Mouse (Mus musculus) G1E (cell line): ENCODE data around the gene Arhgap27. TPM values are rescaled to one million over a fixed set of nuclear protein-coding genes. Genes with fewer than 3 reads are reported as not detected.
A peak's percentile ranks its signal among the peaks of the same experiment; 100 is the strongest.
"Not testable (repeated sequence)": the region's sequence is repeated elsewhere in the genome, so short reads cannot be mapped to it uniquely, and the experiment has no call there.

Experiments used
- ATAC-seq: 2 replicates; pipeline ENCODE4 v1.8.0; 2016; ENCODE audit warnings: mild to moderate bottlenecking; ENCODE audit not compliant: insufficient number of reproducible peaks, poor library complexity, low FRiP score, severe bottlenecking; ENCODE audit errors: extremely low read depth
- DNase-seq: peaks from one replicate; pipeline ENCODE4 v3.0.0; 2012; ENCODE audit warnings: low spot score
- H3K27me3 ChIP-seq: 2 replicates; pipeline ENCODE4 v1.6.1; 2012; ENCODE audit warnings: mild to moderate bottlenecking, low read length, inconsistent platforms; ENCODE audit not compliant: insufficient read depth
- H3K36me3 ChIP-seq: replicated peaks from 2 replicates; pipeline ENCODE3; 2012; ENCODE audit warnings: mild to moderate bottlenecking, inconsistent platforms
- H3K4me1 ChIP-seq: 2 replicates; pipeline ENCODE4 v1.6.1; 2012; ENCODE audit warnings: low read depth, low read length, inconsistent platforms, mixed read lengths; ENCODE audit not compliant: insufficient read depth
- H3K4me3 ChIP-seq: 2 replicates; pipeline ENCODE4 v1.5.1; 2012; ENCODE audit warnings: low read depth, mild to moderate bottlenecking, inconsistent platforms, low read length, moderate library complexity, mixed read lengths
- H3K9me3 ChIP-seq: replicated peaks from 2 replicates; pipeline ENCODE4 v1.6.1; 2012; ENCODE audit warnings: inconsistent platforms
- CTCF ChIP-seq: IDR thresholded peaks from 2 replicates; pipeline ENCODE4 v1.5.1; 2012; ENCODE audit warnings: low read depth, low read length, inconsistent platforms, mixed read lengths
- GATA1 ChIP-seq: IDR thresholded peaks from 2 replicates; pipeline ENCODE4 v1.6.1; 2012; ENCODE audit warnings: borderline replicate concordance, low read length, inconsistent platforms, mixed read lengths
- GATA2 ChIP-seq: IDR thresholded peaks from 2 replicates; pipeline ENCODE4 v1.6.1; 2012; ENCODE audit warnings: low read depth, low read length, inconsistent platforms, borderline replicate concordance
- POLR2AphosphoS5 ChIP-seq: IDR thresholded peaks from 2 replicates; pipeline ENCODE4 v1.6.1; 2012; ENCODE audit warnings: low read depth, low read length, inconsistent platforms; ENCODE audit not compliant: insufficient replicate concordance
- TAL1 ChIP-seq: conservative IDR thresholded peaks from 2 replicates; pipeline ENCODE4 v1.6.1; 2012; ENCODE audit warnings: low read depth, low read length, inconsistent platforms, mixed read lengths
- polyA plus RNA-seq: library from polyadenylated mRNA; stranded (reverse); fragments of >175 nt; gene quantifications from 2 replicates; pipeline ENCODE4 v1.2.3, GENCODE M21; 2012
- total RNA-seq, 2 experiments: library from RNA; stranded (forward) in 1 of 2; stranded (reverse) in 1 of 2; fragments of 200-1000 nt in 1 of 2; fragments of >200 nt in 1 of 2; fragmentation: Nextera tagmentation in 1 of 2; gene quantifications; 2 replicates each; pipeline ENCODE4 v1.2.3; 2014 to 2017

Gene Arhgap27
- total and polyA plus RNA-seq, 3 experiments, result 5.2 to 12.6 (median 11.5) TPM

DNA sequence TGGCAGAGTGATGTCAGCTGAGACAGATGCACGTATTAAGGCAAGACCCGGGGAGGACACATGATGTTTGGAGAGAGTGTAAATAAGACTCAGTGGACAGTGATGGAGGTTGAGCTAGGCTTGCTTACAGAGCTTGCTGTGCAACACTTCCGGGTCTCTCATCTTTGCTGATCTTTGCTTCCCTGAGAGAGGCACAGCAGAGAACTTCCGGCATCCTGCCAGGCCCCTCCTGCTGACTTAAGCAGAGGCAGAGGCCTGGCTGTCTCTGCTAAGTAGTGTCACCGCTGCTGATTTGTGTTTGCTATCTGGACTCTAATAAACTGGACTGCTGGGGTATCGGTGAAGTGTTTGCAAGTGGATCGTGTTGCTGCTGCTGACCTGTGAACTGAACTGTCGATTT is 55.6 kb downstream of the Arhgap27 start:
- no peak for TF ChIP-seq GATA2
- no peak for DNase-seq
- no peaks in the 10 kb centered on the region for H3K9me3 ChIP-seq
- H3K27me3 ChIP-seq, result peaks cover 47% of the 10 kb centered on the region
- H3K4me1 ChIP-seq, result peaks cover 47% of the 10 kb centered on the region
- H3K4me3 ChIP-seq, result no peak overlapping the region
- ATAC-seq, result no peak
- no peaks in the 10 kb centered on the region for H3K36me3 ChIP-seq

- no peak for ATAC-seq
- Histone ChIP-seq H3K27me3 (peaks cover 38% of the 10 kb centered on the region), H3K4me3 (no peak overlapping the region), H3K9me3 (peaks cover 8% of the 10 kb centered on the region), H3K36me3 (no peaks in the 10 kb centered on the region), H3K4me1 (peaks cover 38% of the 10 kb centered on the region)
- DNase-seq, result no peak
- TF ChIP-seq GATA2 (no peak), CTCF (no peak), GATA1 (no peak), POLR2AphosphoS5 (no peak), TAL1 (no peak)
Measured at GRCm38 (mm10) chr11:103304525-103304924, 59.0 kb downstream of the Arhgap27 start.

DNA sequence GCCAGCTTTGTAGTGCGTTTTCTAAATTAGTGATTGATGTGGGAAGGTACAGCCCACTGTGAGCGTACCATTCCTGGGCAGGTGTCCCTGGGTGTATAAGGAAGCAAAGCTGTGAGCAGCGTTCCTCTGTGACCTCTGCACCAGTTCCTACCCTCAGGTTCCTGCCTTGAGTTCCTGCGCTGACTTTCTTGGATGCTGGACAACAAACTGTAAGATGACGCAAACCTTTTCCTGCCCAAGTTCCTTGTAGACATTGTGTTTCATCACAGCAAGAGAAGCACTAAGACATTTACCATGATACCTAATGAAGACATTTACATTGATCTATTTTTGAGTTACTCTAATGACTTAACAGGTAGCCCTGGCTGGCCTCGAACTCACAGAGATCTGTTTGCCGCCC is 68.7 kb downstream of the Arhgap27 start:
- H3K4me3 ChIP-seq, result no peak overlapping the region
- peaks cover 46% of the 10 kb centered on the region for H3K4me1 ChIP-seq
- no peaks in the 10 kb centered on the region for H3K36me3 ChIP-seq
- no peak for DNase-seq
- TF ChIP-seq CTCF (no peak), TAL1 (no peak), POLR2AphosphoS5 (no peak), GATA1 (no peak), GATA2 (no peak)
- H3K27me3 ChIP-seq, result peaks cover 3% of the 10 kb centered on the region
- ATAC-seq, result no peak
- H3K9me3 ChIP-seq, result no peaks in the 10 kb centered on the region

- DNase-seq (no peak), ATAC-seq (no peak)
- TF ChIP-seq GATA2, result no peak
- no peak for TF ChIP-seq CTCF
- no peak for TF ChIP-seq TAL1
- no peak for TF ChIP-seq POLR2AphosphoS5
- TF ChIP-seq GATA1, result no peak
- no peak overlapping the region for H3K4me3 ChIP-seq
- no peaks in the 10 kb centered on the region for H3K9me3 ChIP-seq
- peaks cover 51% of the 10 kb centered on the region for H3K4me1 ChIP-seq
- no peaks in the 10 kb centered on the region for H3K36me3 ChIP-seq
- H3K27me3 ChIP-seq, result peaks cover 3% of the 10 kb centered on the region
Measured at GRCm38 (mm10) chr11:103294066-103294465, 69.4 kb downstream of the Arhgap27 start.

DNA sequence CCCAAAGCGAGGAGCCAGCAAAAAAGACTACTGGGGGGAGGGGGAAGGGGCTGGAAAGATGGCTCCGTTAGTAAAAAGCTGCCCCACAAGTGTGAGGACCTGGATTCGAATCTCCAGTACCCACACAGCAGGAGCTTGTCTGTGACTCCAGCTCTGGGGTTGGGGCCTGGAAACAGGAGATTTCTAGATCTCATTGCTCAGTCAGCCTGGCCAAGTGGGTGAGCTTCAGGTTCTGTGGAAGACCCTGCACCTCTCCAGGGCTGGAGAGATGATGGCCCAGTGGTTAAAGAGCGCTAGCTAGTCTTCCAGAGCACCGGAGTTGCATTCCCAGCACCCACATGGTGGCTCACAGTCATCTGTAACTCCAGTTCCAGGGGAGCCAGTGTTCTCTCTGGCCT is 70.6 kb downstream of the Arhgap27 start:
- DNase-seq, result no peak
- Histone ChIP-seq H3K4me3 (no peak overlapping the region), H3K4me1 (peaks cover 60% of the 10 kb centered on the region), H3K9me3 (no peaks in the 10 kb centered on the region), H3K36me3 (no peaks in the 10 kb centered on the region), H3K27me3 (peaks cover 8% of the 10 kb centered on the region)
- TF ChIP-seq CTCF, result no peak
- no peak for TF ChIP-seq POLR2AphosphoS5
- no peak for TF ChIP-seq TAL1
- ATAC-seq, result no peak

- ATAC-seq, result no peak
- H3K27me3 ChIP-seq, result peaks cover 8% of the 10 kb centered on the region
- H3K36me3 ChIP-seq, result no peaks in the 10 kb centered on the region
- H3K4me3 ChIP-seq, result no peak overlapping the region
- H3K4me1 ChIP-seq, result peaks cover 60% of the 10 kb centered on the region
- no peak for TF ChIP-seq GATA1
- no peak for TF ChIP-seq GATA2
- TF ChIP-seq TAL1, result no peak
- TF ChIP-seq CTCF, result no peak
- TF ChIP-seq POLR2AphosphoS5, result no peak
- peak; percentile 30 for DNase-seq
- H3K9me3 ChIP-seq, result no peaks in the 10 kb centered on the region
Measured at GRCm38 (mm10) chr11:103292152-103292889, 71.2 kb downstream of the Arhgap27 start.

- not testable (repeated sequence) for H3K27me3 ChIP-seq, ATAC-seq, DNase-seq, H3K4me3 ChIP-seq, H3K9me3 ChIP-seq, H3K36me3 ChIP-seq
- peaks cover 58% of the 10 kb centered on the region for H3K4me1 ChIP-seq
Measured at GRCm38 (mm10) chr11:103290841-103291240, 72.7 kb downstream of the Arhgap27 start.
